Mouse (Mus musculus) neural tube, embryonic 14.5 days (tissue): ENCODE data around the gene Pdzrn4. TPM values are rescaled to one million over a fixed set of nuclear protein-coding genes. Genes with fewer than 3 reads are reported as not detected.

Experiments used
- ATAC-seq: fragments of 200-750 bp; cut with Nextera tagmentation; 2 replicates; pipeline ENCODE4 v1.8.0; 2017; ENCODE audit warnings: low read depth, mild to moderate bottlenecking, moderate TSS enrichment, moderate library complexity
- H3K27ac ChIP-seq: fragments of 300-500 bp; sonication (generic); 2 replicates; pipeline ENCODE4 v1.5.1; 2014; ENCODE audit warnings: low read depth, mild to moderate bottlenecking, control low read depth, low read length, moderate library complexity, mixed read lengths
- H3K27me3 ChIP-seq: fragments of 300-500 bp; sonication (generic); 2 replicates; pipeline ENCODE4 v1.6.1; 2014; ENCODE audit warnings: low read length; ENCODE audit not compliant: control insufficient read depth, insufficient read depth
- H3K36me3 ChIP-seq: fragments of 300-500 bp; sonication (generic); 2 replicates; pipeline ENCODE4 v1.6.1; 2014; ENCODE audit warnings: low read length, mixed read lengths; ENCODE audit not compliant: control insufficient read depth, insufficient read depth
- H3K4me1 ChIP-seq: fragments of 300-500 bp; sonication (generic); 2 replicates; pipeline ENCODE4 v1.6.1; 2014; ENCODE audit warnings: low read length; ENCODE audit not compliant: control insufficient read depth, insufficient read depth
- H3K4me2 ChIP-seq: fragments of 300-500 bp; sonication (generic); 2 replicates; pipeline ENCODE4 v1.6.1; 2014; ENCODE audit warnings: mild to moderate bottlenecking, low read depth, low read length, control low read depth
- H3K4me3 ChIP-seq: fragments of 300-500 bp; sonication (generic); 2 replicates; pipeline ENCODE4 v1.5.1; 2014; ENCODE audit warnings: low read depth, low read length, control low read depth, mixed read lengths
- H3K9ac ChIP-seq: fragments of 300-500 bp; sonication (generic); replicated peaks from 2 replicates; pipeline ENCODE4 v1.6.1; 2014; ENCODE audit warnings: low read depth, mild to moderate bottlenecking, control low read depth, low read length, mixed read lengths
- H3K9me3 ChIP-seq: fragments of 300-500 bp; sonication (generic); 2 replicates; pipeline ENCODE4 v1.6.1; 2016; ENCODE audit warnings: low read length; ENCODE audit not compliant: control insufficient read depth
- WGBS: fragments of 180-500 bp; shearing (Covaris S2); extraction: QIAGEN DNeasy Blood & Tissue Kit; methylation state at CpG from one replicate; pipeline ENCODE4 v1.1.7; 2014; 5-methylcytosine and 5-hydroxymethylcytosine counted together
- polyA plus RNA-seq: library from polyadenylated mRNA; unstranded; fragments of >200 nt; fragmentation: Nextera tagmentation; extraction: Ambion mirVana; gene quantifications from 2 replicates; pipeline ENCODE4 v1.2.1, GENCODE M21; 2014

Gene Pdzrn4
- polyA plus RNA-seq, 1 experiment from 2014 or later: 23.3 TPM

GRCm38 (mm10) chr15:92621731-92622234 lies 225.1 kb downstream of the Pdzrn4 start:
- Histone ChIP-seq H3K4me2 (no peak overlapping the region), H3K27ac (peak overlapping the region; percentile 28; the same call in 1 of the 2 replicates), H3K9me3 (no peaks in the 10 kb centered on the region), H3K4me1 (peaks cover 13% of the 10 kb centered on the region), H3K27me3 (no peaks in the 10 kb centered on the region), H3K4me3 (no peak overlapping the region), H3K36me3 (no peaks in the 10 kb centered on the region), H3K9ac (no peak overlapping the region)
- 62% methylated on average over 9 of the region's 9 CpGs for WGBS
- ATAC-seq: no peak

GRCm38 (mm10) chr15:92622323-92622722 lies 225.6 kb downstream of the Pdzrn4 start:
- WGBS: 47% methylated on average over 5 of the region's 5 CpGs

GRCm38 (mm10) chr15:92629172-92629571 lies 232.5 kb downstream of the Pdzrn4 start:
- Histone ChIP-seq H3K36me3 (no peaks in the 10 kb centered on the region), H3K4me3 (no peak overlapping the region), H3K27me3 (no peaks in the 10 kb centered on the region), H3K4me2 (no peak overlapping the region), H3K27ac (no peak overlapping the region), H3K4me1 (peaks cover 9% of the 10 kb centered on the region; the same call in 1 of the 2 replicates), H3K9me3 (no peaks in the 10 kb centered on the region), H3K9ac (no peak overlapping the region)
- no peak for ATAC-seq
- WGBS: 29% methylated on average over 2 of the region's 2 CpGs

More at GRCm38 (mm10) chr15:92622323-92622722, 225.6 kb downstream of the Pdzrn4 start:
- no peaks in the 10 kb centered on the region for H3K27me3 ChIP-seq
- H3K4me3 ChIP-seq: no peak overlapping the region
- peak overlapping the region; percentile 28; the same call in 1 of the 2 replicates for H3K27ac ChIP-seq
- no peak overlapping the region for H3K9ac ChIP-seq
- no peaks in the 10 kb centered on the region for H3K9me3 ChIP-seq
- peaks cover 13% of the 10 kb centered on the region for H3K4me1 ChIP-seq
- ATAC-seq: no peak
- H3K4me2 ChIP-seq: no peak overlapping the region
- no peaks in the 10 kb centered on the region for H3K36me3 ChIP-seq

GRCm38 (mm10) chr15:92634044-92634610 lies 237.4 kb downstream of the Pdzrn4 start:
- H3K27me3 ChIP-seq: no peaks in the 10 kb centered on the region
- H3K36me3 ChIP-seq: no peaks in the 10 kb centered on the region
- no peaks in the 10 kb centered on the region for H3K9me3 ChIP-seq
- WGBS: 77% methylated on average over 14 of the region's 14 CpGs
- no peak overlapping the region for H3K27ac ChIP-seq
- H3K4me1 ChIP-seq: no peaks in the 10 kb centered on the region
- no peak overlapping the region for H3K9ac ChIP-seq
- ATAC-seq: no peak
- no peak overlapping the region for H3K4me3 ChIP-seq
- no peak overlapping the region for H3K4me2 ChIP-seq

GRCm38 (mm10) chr15:92640212-92641082 lies 243.8 kb downstream of the Pdzrn4 start:
- WGBS: 14% methylated on average over 18 of the region's 18 CpGs
- no peak overlapping the region for H3K27ac ChIP-seq
- H3K27me3 ChIP-seq: no peaks in the 10 kb centered on the region
- ATAC-seq: peak; percentile 92
- H3K4me1 ChIP-seq: 0 out of 2 replicates have a peak, but pooled peaks cover 3% of the 10 kb centered on the region
- H3K9me3 ChIP-seq: no peaks in the 10 kb centered on the region
- no peak overlapping the region for H3K9ac ChIP-seq
- peak overlapping the region; percentile 2; the same call in 1 of the 2 replicates for H3K4me2 ChIP-seq
- H3K4me3 ChIP-seq: no peak overlapping the region
- H3K36me3 ChIP-seq: no peaks in the 10 kb centered on the region

- Histone ChIP-seq H3K9me3 (no peaks in the 10 kb centered on the region), H3K4me2 (no peak overlapping the region), H3K27me3 (no peaks in the 10 kb centered on the region), H3K4me3 (no peak overlapping the region), H3K9ac (no peak overlapping the region), H3K36me3 (no peaks in the 10 kb centered on the region), H3K27ac (no peak overlapping the region), H3K4me1 (no peaks in the 10 kb centered on the region)
- 60% methylated on average over 11 of the region's 11 CpGs for WGBS
- no peak for ATAC-seq
These were observed 274.8 kb downstream of the Pdzrn4 start for GRCm38 (mm10) chr15:92671279-92672051.

GRCm38 (mm10) chr15:92676096-92676495 lies 279.4 kb downstream of the Pdzrn4 start:
- H3K36me3 ChIP-seq: no peaks in the 10 kb centered on the region
- H3K27me3 ChIP-seq: no peaks in the 10 kb centered on the region
- H3K9me3 ChIP-seq: no peaks in the 10 kb centered on the region
- WGBS: 86% methylated on average over 5 of the region's 5 CpGs
- H3K4me1 ChIP-seq: no peaks in the 10 kb centered on the region
- H3K4me3 ChIP-seq: no peak overlapping the region
- H3K27ac ChIP-seq: no peak overlapping the region
- no peak for ATAC-seq
- no peak overlapping the region for H3K9ac ChIP-seq
- no peak overlapping the region for H3K4me2 ChIP-seq

GRCm38 (mm10) chr15:92678377-92678776 lies 281.7 kb downstream of the Pdzrn4 start:
- no peak overlapping the region for H3K4me2 ChIP-seq
- ATAC-seq: no peak
- H3K36me3 ChIP-seq: no peaks in the 10 kb centered on the region
- H3K27ac ChIP-seq: no peak overlapping the region
- no peaks in the 10 kb centered on the region for H3K9me3 ChIP-seq
- 79% methylated on average over 6 of the region's 6 CpGs for WGBS
- no peak overlapping the region for H3K4me3 ChIP-seq
- no peaks in the 10 kb centered on the region for H3K4me1 ChIP-seq
- H3K27me3 ChIP-seq: no peaks in the 10 kb centered on the region
- no peak overlapping the region for H3K9ac ChIP-seq
